Mouse (Mus musculus): Measurements from ENCODE around the gene Pigr.

- TF ChIP-seq POLR2A (IDR thresholded peaks at IDR 0.05; ENCODE audit: borderline replicate concordance, extremely low read depth, insufficient read depth, insufficient read length, poor library complexity, severe bottlenecking): no peak
- TF ChIP-seq CTCF (IDR thresholded peaks at IDR 0.05; ENCODE audit: borderline replicate concordance, extremely low read depth, insufficient read depth, insufficient read length): no peak
Observed at GRCm38 (mm10) chr1:130820316-130821148, 6.0 kb upstream of the Pigr start.

All from brain, embryonic 14.5 days (tissue).